Mouse (Mus musculus) limb, embryonic 14.5 days (tissue): ENCODE measurements at regions not wholly inside any gene's neighbourhood (a gene's known extent, or its start where the extent isn't known, plus 50 kb on each side); places are given as distances from the start of the nearest gene placed in this dataset.

Source experiments
- ATAC-seq: fragments of 200-750 bp; cut with Nextera tagmentation; 2 replicates; pipeline ENCODE4 v1.8.0; 2017; ENCODE audit warnings: low read depth, moderate number of reproducible peaks, moderate TSS enrichment; ENCODE audit not compliant: low FRiP score
- DNase-seq: peaks from one replicate; pipeline ENCODE4 v3.0.0-alpha.2; 2015; ENCODE audit warnings: low spot score
- H3K27ac ChIP-seq: fragments of 300-500 bp; sonication (generic); replicated peaks from 2 replicates; pipeline ENCODE4 v1.5.1; 2014; ENCODE audit warnings: low read depth, mild to moderate bottlenecking, low read length, moderate library complexity, mixed read lengths
- H3K27me3 ChIP-seq: fragments of 300-500 bp; sonication (generic); 2 replicates; pipeline ENCODE4 v1.6.1; 2014; ENCODE audit warnings: low read length, mixed read lengths; ENCODE audit not compliant: control insufficient read depth, insufficient read depth
- H3K36me3 ChIP-seq: fragments of 300-500 bp; sonication (generic); 2 replicates; pipeline ENCODE4 v1.6.1; 2014; ENCODE audit warnings: mild to moderate bottlenecking, low read length, moderate library complexity, mixed read lengths; ENCODE audit not compliant: control insufficient read depth, insufficient read depth
- H3K4me1 ChIP-seq: fragments of 300-500 bp; sonication (generic); 2 replicates; pipeline ENCODE4 v1.6.1; 2014; ENCODE audit warnings: antibody characterized with exemption, low read length, mixed read lengths; ENCODE audit not compliant: control insufficient read depth, insufficient read depth
- H3K4me2 ChIP-seq: fragments of 300-500 bp; sonication (generic); replicated peaks from 2 replicates; pipeline ENCODE4 v1.6.1; 2014; ENCODE audit warnings: low read depth, mild to moderate bottlenecking, low read length, moderate library complexity; ENCODE audit not compliant: severe bottlenecking
- H3K4me3 ChIP-seq: fragments of 300-500 bp; sonication (generic); replicated peaks from 2 replicates; pipeline ENCODE4 v1.5.1; 2014; ENCODE audit warnings: low read length
- H3K9ac ChIP-seq: fragments of 300-500 bp; sonication (generic); 2 replicates; pipeline ENCODE4 v1.6.1; 2014; ENCODE audit warnings: mild to moderate bottlenecking, low read depth, low read length, moderate library complexity; ENCODE audit not compliant: severe bottlenecking
- H3K9me3 ChIP-seq: fragments of 300-500 bp; sonication (generic); 2 replicates; pipeline ENCODE4 v1.6.1; 2016; ENCODE audit warnings: low read length; ENCODE audit not compliant: control insufficient read depth
- POLR2A ChIP-seq: fragments of 200-500 bp; IDR thresholded peaks from 2 replicates; pipeline ENCODE4 v1.8.0; 2012; ENCODE audit warnings: inconsistent platforms, mild to moderate bottlenecking, moderate library complexity, borderline replicate concordance; ENCODE audit not compliant: insufficient read depth, insufficient read length; ENCODE audit errors: extremely low read depth
- WGBS: fragments of 180-500 bp; shearing (Covaris S2); extraction: QIAGEN DNeasy Blood & Tissue Kit; methylation state at CpG from one replicate; pipeline ENCODE4 v1.1.7; 2014; 5-methylcytosine and 5-hydroxymethylcytosine counted together

GRCm38 (mm10) chr9:101739322-101739721, 122.3 kb upstream of the 9630041A04Rik start:
- no peak for TF ChIP-seq POLR2A
- DNase-seq (no peak), ATAC-seq (no peak)
- no peak overlapping the region for H3K27ac ChIP-seq
- no peaks in the 10 kb centered on the region for H3K36me3 ChIP-seq
- H3K4me3 ChIP-seq, result no peak overlapping the region
- no peak overlapping the region for H3K9ac ChIP-seq
- 66% methylated on average over 10 of the region's 10 CpGs for WGBS
- H3K27me3 ChIP-seq, result no peaks in the 10 kb centered on the region
- H3K9me3 ChIP-seq, result no peaks in the 10 kb centered on the region
- no peak overlapping the region for H3K4me2 ChIP-seq
- no peaks in the 10 kb centered on the region for H3K4me1 ChIP-seq

DNA sequence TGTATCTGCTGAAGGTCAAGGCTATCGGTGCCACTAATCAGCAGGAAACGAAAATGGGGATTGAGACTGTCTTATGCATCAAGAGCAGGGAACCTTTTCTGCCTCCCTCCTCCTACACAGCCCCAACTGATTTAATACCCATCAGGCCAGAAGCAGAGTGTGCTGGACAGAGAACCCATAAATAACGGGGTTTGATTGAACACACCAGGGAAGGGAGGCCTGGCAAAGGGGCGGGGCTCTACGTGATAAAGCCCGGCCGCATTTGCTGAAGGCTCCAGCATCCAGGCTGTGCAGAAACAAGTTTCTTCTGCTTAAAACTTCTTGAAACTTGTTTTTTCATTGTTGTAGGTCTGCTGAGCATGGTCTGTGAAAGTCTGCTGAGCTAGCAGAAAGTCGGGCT, 127.4 kb upstream of the 9630041A04Rik start:
- Histone ChIP-seq H3K27me3 (no peaks in the 10 kb centered on the region), H3K9me3 (no peaks in the 10 kb centered on the region), H3K4me2 (no peak overlapping the region), H3K4me1 (peaks cover 2% of the 10 kb centered on the region; the same call in 1 of the 2 replicates), H3K27ac (no peak overlapping the region), H3K36me3 (no peaks in the 10 kb centered on the region), H3K4me3 (no peak overlapping the region), H3K9ac (no peak overlapping the region)
- TF ChIP-seq POLR2A, result no peak
- DNase-seq (peak; percentile 24), ATAC-seq (no peak)
- 20% methylated on average over 8 of the region's 8 CpGs for WGBS

GRCm38 (mm10) chr9:101733611-101734225, 127.9 kb upstream of the 9630041A04Rik start:
- 45% methylated on average over 14 of the region's 14 CpGs for WGBS
- H3K9ac ChIP-seq, result no peak overlapping the region
- no peaks in the 10 kb centered on the region for H3K36me3 ChIP-seq
- no peak for TF ChIP-seq POLR2A
- H3K4me2 ChIP-seq, result no peak overlapping the region
- ATAC-seq, result no peak
- no peak for DNase-seq
- H3K4me1 ChIP-seq, result peaks cover 2% of the 10 kb centered on the region; the same call in 1 of the 2 replicates
- no peaks in the 10 kb centered on the region for H3K27me3 ChIP-seq
- no peak overlapping the region for H3K4me3 ChIP-seq
- H3K9me3 ChIP-seq, result no peaks in the 10 kb centered on the region
- no peak overlapping the region for H3K27ac ChIP-seq

GRCm38 (mm10) chr9:101730136-101730535, 131.5 kb upstream of the 9630041A04Rik start:
- H3K4me1 ChIP-seq, result peaks cover 2% of the 10 kb centered on the region; the same call in 1 of the 2 replicates
- no peak overlapping the region for H3K4me2 ChIP-seq
- no peak for ATAC-seq
- no peaks in the 10 kb centered on the region for H3K9me3 ChIP-seq
- no peaks in the 10 kb centered on the region for H3K36me3 ChIP-seq
- no peak overlapping the region for H3K9ac ChIP-seq
- H3K4me3 ChIP-seq, result no peak overlapping the region
- WGBS, result 35% methylated on average over 3 of the region's 3 CpGs
- TF ChIP-seq POLR2A, result no peak
- DNase-seq, result no peak
- no peaks in the 10 kb centered on the region for H3K27me3 ChIP-seq
- H3K27ac ChIP-seq, result no peak overlapping the region

GRCm38 (mm10) chr9:101717911-101718310, 143.7 kb upstream of the 9630041A04Rik start:
- 31% methylated on average over 2 of the region's 2 CpGs for WGBS

More at GRCm38 (mm10) chr9:101717911-101718310, 143.7 kb upstream of the 9630041A04Rik start:
- no peak for TF ChIP-seq POLR2A
- DNase-seq (no peak), ATAC-seq (no peak)
- no peaks in the 10 kb centered on the region for H3K4me1 ChIP-seq
- no peak overlapping the region for H3K9ac ChIP-seq
- no peaks in the 10 kb centered on the region for H3K36me3 ChIP-seq
- H3K9me3 ChIP-seq, result no peaks in the 10 kb centered on the region
- H3K4me3 ChIP-seq, result no peak overlapping the region
- H3K27ac ChIP-seq, result no peak overlapping the region
- no peaks in the 10 kb centered on the region for H3K27me3 ChIP-seq
- no peak overlapping the region for H3K4me2 ChIP-seq
